13 mouse cellular contexts compared by ENCODE assay signal in the genomic region with DNA sequence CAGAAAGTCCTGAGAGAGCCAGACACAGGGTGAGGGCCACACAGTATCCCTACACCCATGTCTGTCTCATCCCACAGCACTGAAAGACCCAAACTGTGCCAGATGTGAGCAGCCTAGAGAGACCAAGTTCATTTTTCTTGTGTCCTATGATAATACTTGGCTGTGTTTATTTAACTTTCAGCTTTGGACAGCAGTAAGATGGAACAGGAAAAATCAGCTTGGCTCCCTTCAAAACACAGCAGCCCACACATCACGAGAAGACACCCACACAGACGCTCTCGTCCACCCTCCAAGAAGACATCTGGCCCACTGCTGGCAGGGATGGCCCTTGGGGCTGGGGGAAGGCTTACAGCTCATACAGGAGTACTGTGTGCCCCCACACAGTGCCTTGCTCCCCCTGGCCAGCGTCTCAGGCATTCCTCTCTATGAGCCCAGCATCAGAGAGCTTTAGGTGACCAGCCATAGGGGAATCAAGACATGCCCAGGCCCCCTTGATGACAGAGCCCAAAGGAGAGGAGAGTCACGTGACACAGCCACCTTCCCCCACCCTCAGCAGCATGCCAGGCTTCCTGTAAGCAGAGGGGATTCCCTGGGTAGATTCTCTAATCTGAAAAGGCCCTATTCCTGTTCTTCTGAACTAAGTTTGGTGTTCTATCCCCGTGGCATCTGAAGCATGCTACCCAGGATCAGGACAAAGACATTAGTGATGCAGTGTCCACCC. TPM values are rescaled to one million over a fixed set of nuclear protein-coding genes. Genes with fewer than 3 reads are reported as not detected.
DNase-seq lines count a peak whose midpoint lies in the region; ATAC-seq lines count a peak whose summit lies in the region.
"Had no signal": no experiment of that assay in that cellular context is flagged by ENCODE, and none has a peak within 500 bp of the region (broad histone marks: within the 10 kb centered on the region; RNA-seq: fewer than 3 reads in every experiment).

No protein-coding gene starts in this region.

- H3K4me3 ChIP-seq in kidney, embryonic 15.5 days (replicated peaks): no peak overlapping the region
- H3K4me3 ChIP-seq in stomach, embryonic 14.5 days (ENCODE audit: low read depth, low read length): no peak overlapping the region

- no peaks in the 10 kb centered on the region for H3K9me3 ChIP-seq in kidney, embryonic 15.5 days (replicated peaks)
- no peaks in the 10 kb centered on the region for H3K9me3 ChIP-seq in stomach, embryonic 14.5 days (ENCODE audit: control insufficient read depth, low read depth, low read length)

- H3K27me3 ChIP-seq in kidney, embryonic 15.5 days: no peaks in the 10 kb centered on the region
- no peaks in the 10 kb centered on the region for H3K27me3 ChIP-seq in stomach, embryonic 14.5 days (ENCODE audit: control insufficient read depth, insufficient read depth, low read length)

- H3K9ac ChIP-seq in kidney, embryonic 15.5 days: no peak overlapping the region
- no peak overlapping the region for H3K9ac ChIP-seq in stomach, embryonic 14.5 days (replicated peaks; ENCODE audit: low read depth, low read length)

- H3K4me2 ChIP-seq in kidney, embryonic 15.5 days: no peak overlapping the region
- no peak overlapping the region for H3K4me2 ChIP-seq in stomach, embryonic 14.5 days (replicated peaks; ENCODE audit: low read depth, low read length)
- H3K4me2 ChIP-seq: heart, embryonic 11.5 days had no signal

- H3K27ac ChIP-seq in kidney, embryonic 15.5 days: peak overlapping the region; percentile 59
- H3K27ac ChIP-seq in stomach, embryonic 14.5 days (ENCODE audit: low read length): peak overlapping the region; percentile 79

- ATAC-seq in kidney, embryonic 15.5 days (replicated peaks; ENCODE audit: low FRiP score): 0 out of 2 replicates have a peak, but pooled peaks have one; percentile 10
- ATAC-seq in stomach, embryonic 14.5 days (ENCODE audit: insufficient number of reproducible peaks, insufficient read depth, low FRiP score, low read depth): peak; percentile 50; the same call in 1 of the 2 replicates

- H3K36me3 ChIP-seq in kidney, embryonic 15.5 days: no peaks in the 10 kb centered on the region
- H3K36me3 ChIP-seq in stomach, embryonic 14.5 days (ENCODE audit: control insufficient read depth, insufficient read depth, low read length): no peaks in the 10 kb centered on the region

- H3K4me1 ChIP-seq in kidney, embryonic 15.5 days: peaks cover 86% of the 10 kb centered on the region
- H3K4me1 ChIP-seq in stomach, embryonic 14.5 days (ENCODE audit: control insufficient read depth, insufficient read depth, low read length): peaks cover 56% of the 10 kb centered on the region

- intact Hi-C loops in gastrocnemius, postnatal 14 days (cut with DNase I; ENCODE audit: low total_unique reads): no loop called here

- DNase-seq in gastrocnemius, postnatal 14 days: peak; percentile 33
- no peak for DNase-seq in gastrocnemius, adult 8-10 months (ENCODE audit: low spot score in 2 of 2)
- no peak for DNase-seq in kidney, adult 8-10 months
- peak; percentile 42 for DNase-seq in ovary, adult 18-20 months (ENCODE audit: low spot score)
- DNase-seq in ovary, postnatal 14 days (ENCODE audit: low spot score): no peak
- no peak for DNase-seq in frontal cortex, postnatal 25 days (ENCODE audit: low spot score in 2 of 2)
- DNase-seq: adrenal gland, adult 2 months; kidney, postnatal 36 days; retina, postnatal 1 day; thymus, postnatal 4 days had no signal

- 33% methylated on average over 6 of the region's 6 CpGs for WGBS in kidney, embryonic 15.5 days
- 30% methylated on average over 6 of the region's 6 CpGs for WGBS in stomach, embryonic 14.5 days

RNA-seq across cellular contexts. Expression of gene Zfp423, which starts 45.0 kb away (rescaled TPM):
- 10 to 100 TPM; 15.7 to 15.9 TPM for total RNA-seq in gastrocnemius, postnatal 14 days (2021)
- 10 to 100 TPM in 3 of 4 experiments, 1 to 10 TPM in 1; 8.4 to 14.8 (median 13.9) TPM for total RNA-seq in gastrocnemius, adult 8-10 months (2022)
- 9.2 and 10.9 TPM in 2 replicates for polyA plus RNA-seq in kidney, embryonic 15.5 days (2015; fragmentation: Nextera tagmentation; extraction: Ambion mirVana)
- 13.6 and 15.3 TPM in 2 replicates for polyA plus RNA-seq in stomach, embryonic 14.5 days (2014; fragmentation: Nextera tagmentation; extraction: Ambion mirVana)

Comparison
In these comparisons a context has a peak if more than half of its experiments do, and no peak if none do; other contexts are left out.
1. DNase-seq: peak in gastrocnemius, postnatal 14 days (single experiment) and ovary, adult 18-20 months (single experiment); none in gastrocnemius, adult 8-10 months (0 of 2), kidney, adult 8-10 months (0 of 2), ovary, postnatal 14 days (single experiment) and frontal cortex, postnatal 25 days (0 of 2).